Mouse (Mus musculus) left cerebral cortex, adult 9 months (tissue): ENCODE results near the gene Hpcal1.

Experiments used
- DNase-seq, 2 experiments: peaks; one replicate each; pipeline ENCODE4 v3.0.0; 2022; ENCODE audit warnings: low spot score in 2 of 2

Gene Hpcal1

GRCm38 (mm10) chr12:17712571-17712970 is 21.9 kb downstream of the Hpcal1 start:
- peak in 1 of 2 experiments; percentile 73 for DNase-seq

- no peak for DNase-seq
Measured at GRCm38 (mm10) chr12:17715720-17716478, 25.2 kb downstream of the Hpcal1 start.

- no peak for DNase-seq
Measured at GRCm38 (mm10) chr12:17717257-17717656, 26.6 kb downstream of the Hpcal1 start.

- DNase-seq, result no peak
Measured at GRCm38 (mm10) chr12:17718146-17718545, 27.5 kb downstream of the Hpcal1 start.

GRCm38 (mm10) chr12:17721058-17721457 is 30.4 kb downstream of the Hpcal1 start:
- DNase-seq, result no peak

GRCm38 (mm10) chr12:17722452-17723181 is 32.0 kb downstream of the Hpcal1 start:
- DNase-seq, result no peak

GRCm38 (mm10) chr12:17723182-17723570 is 32.5 kb downstream of the Hpcal1 start:
- DNase-seq, result no peak

GRCm38 (mm10) chr12:17723999-17724398 is 33.3 kb downstream of the Hpcal1 start:
- no peak for DNase-seq

- DNase-seq, result no peak
Measured at GRCm38 (mm10) chr12:17724412-17725090, 33.9 kb downstream of the Hpcal1 start.

GRCm38 (mm10) chr12:17725592-17725991 is 34.9 kb downstream of the Hpcal1 start:
- DNase-seq, result no peak

GRCm38 (mm10) chr12:17726576-17727320 is 36.1 kb downstream of the Hpcal1 start:
- DNase-seq, result no peak

- no peak for DNase-seq
Measured at GRCm38 (mm10) chr12:17727676-17728339, 37.2 kb downstream of the Hpcal1 start.

GRCm38 (mm10) chr12:17729211-17729900 is 38.7 kb downstream of the Hpcal1 start:
- DNase-seq, result peak in 1 of 2 experiments; percentile 59

GRCm38 (mm10) chr12:17732006-17732405 is 41.4 kb downstream of the Hpcal1 start:
- no peak for DNase-seq

- DNase-seq, result no peak
Measured at GRCm38 (mm10) chr12:17732546-17732945, 41.9 kb downstream of the Hpcal1 start.

- no peak for DNase-seq
Measured at GRCm38 (mm10) chr12:17733114-17733904, 42.7 kb downstream of the Hpcal1 start.

GRCm38 (mm10) chr12:17736396-17736795 is 45.7 kb downstream of the Hpcal1 start:
- no peak for DNase-seq

GRCm38 (mm10) chr12:17736859-17737577 is 46.4 kb downstream of the Hpcal1 start:
- no peak for DNase-seq

GRCm38 (mm10) chr12:17737808-17738207 is 47.2 kb downstream of the Hpcal1 start:
- DNase-seq, result no peak
